Mouse (Mus musculus): ENCODE data around the gene Lpar1. TPM values are rescaled to one million over a fixed set of nuclear protein-coding genes. Genes with fewer than 3 reads are reported as not detected.

Gene Lpar1
- polyA plus RNA-seq, 1 experiment from 2014 or later: 15.9 TPM

- Histone ChIP-seq H3K9me3 (replicated peaks) (no peaks in the 10 kb centered on the region), H3K9ac (replicated peaks) (no peak overlapping the region), H3K4me1 (no peaks in the 10 kb centered on the region), H3K4me3 (replicated peaks) (no peak overlapping the region), H3K27me3 (replicated peaks) (no peaks in the 10 kb centered on the region), H3K36me3 (no peaks in the 10 kb centered on the region), H3K4me2 (no peak overlapping the region), H3K27ac (replicated peaks) (no peak overlapping the region)
- no peak for ATAC-seq (ENCODE audit: low FRiP score)
- WGBS: 94% methylated on average over 5 of the region's 5 CpGs
Observed at GRCm38 (mm10) chr4:58469651-58470592, 83.8 kb downstream of the Lpar1 start.

GRCm38 (mm10) chr4:58469035-58469434 is 84.7 kb downstream of the Lpar1 start:
- ATAC-seq (ENCODE audit: low FRiP score): no peak
- Histone ChIP-seq H3K27ac (replicated peaks) (no peak overlapping the region), H3K4me2 (no peak overlapping the region), H3K9me3 (replicated peaks) (no peaks in the 10 kb centered on the region), H3K27me3 (replicated peaks) (no peaks in the 10 kb centered on the region), H3K9ac (replicated peaks) (no peak overlapping the region), H3K36me3 (no peaks in the 10 kb centered on the region), H3K4me1 (no peaks in the 10 kb centered on the region), H3K4me3 (replicated peaks) (no peak overlapping the region)
- 90% methylated on average over 7 of the region's 7 CpGs for WGBS

- 94% methylated on average over 5 of the region's 5 CpGs for WGBS
Observed at GRCm38 (mm10) chr4:58465586-58465985, 88.1 kb downstream of the Lpar1 start.

GRCm38 (mm10) chr4:58464390-58465164 is 89.1 kb downstream of the Lpar1 start:
- Histone ChIP-seq H3K4me2 (no peak overlapping the region), H3K4me3 (replicated peaks) (no peak overlapping the region), H3K27ac (replicated peaks) (no peak overlapping the region), H3K4me1 (no peaks in the 10 kb centered on the region), H3K27me3 (replicated peaks) (no peaks in the 10 kb centered on the region), H3K36me3 (no peaks in the 10 kb centered on the region), H3K9me3 (replicated peaks) (no peaks in the 10 kb centered on the region), H3K9ac (replicated peaks) (no peak overlapping the region)
- no peak for ATAC-seq (ENCODE audit: low FRiP score)
- 90% methylated on average over 13 of the region's 13 CpGs for WGBS

More at GRCm38 (mm10) chr4:58465586-58465985, 88.1 kb downstream of the Lpar1 start:
- Histone ChIP-seq H3K36me3 (no peaks in the 10 kb centered on the region), H3K4me3 (replicated peaks) (no peak overlapping the region), H3K9ac (replicated peaks) (no peak overlapping the region), H3K27ac (replicated peaks) (no peak overlapping the region), H3K4me1 (no peaks in the 10 kb centered on the region), H3K4me2 (no peak overlapping the region), H3K9me3 (replicated peaks) (no peaks in the 10 kb centered on the region), H3K27me3 (replicated peaks) (no peaks in the 10 kb centered on the region)
- no peak for ATAC-seq (ENCODE audit: low FRiP score)

- 87% methylated on average over 5 of the region's 5 CpGs for WGBS
Observed at GRCm38 (mm10) chr4:58462990-58463389, 90.7 kb downstream of the Lpar1 start.

GRCm38 (mm10) chr4:58462586-58462985 is 91.1 kb downstream of the Lpar1 start:
- Histone ChIP-seq H3K36me3 (no peaks in the 10 kb centered on the region), H3K4me2 (no peak overlapping the region), H3K9me3 (replicated peaks) (0 out of 2 replicates have a peak, but pooled peaks cover 4% of the 10 kb centered on the region), H3K27me3 (replicated peaks) (no peaks in the 10 kb centered on the region), H3K4me1 (no peaks in the 10 kb centered on the region), H3K27ac (replicated peaks) (no peak overlapping the region), H3K9ac (replicated peaks) (no peak overlapping the region), H3K4me3 (replicated peaks) (no peak overlapping the region)
- no peak for ATAC-seq (ENCODE audit: low FRiP score)
- 88% methylated on average over 2 of the region's 2 CpGs for WGBS

More at GRCm38 (mm10) chr4:58462990-58463389, 90.7 kb downstream of the Lpar1 start:
- ATAC-seq (ENCODE audit: low FRiP score): no peak
- Histone ChIP-seq H3K27me3 (replicated peaks) (no peaks in the 10 kb centered on the region), H3K9ac (replicated peaks) (no peak overlapping the region), H3K36me3 (no peaks in the 10 kb centered on the region), H3K4me1 (no peaks in the 10 kb centered on the region), H3K27ac (replicated peaks) (no peak overlapping the region), H3K9me3 (replicated peaks) (0 out of 2 replicates have a peak, but pooled peaks cover 4% of the 10 kb centered on the region), H3K4me2 (no peak overlapping the region), H3K4me3 (replicated peaks) (no peak overlapping the region)

- no peak overlapping the region for H3K4me3 ChIP-seq (replicated peaks)
- H3K27me3 ChIP-seq (replicated peaks): no peaks in the 10 kb centered on the region
- H3K9ac ChIP-seq (replicated peaks): no peak overlapping the region
- no peak for ATAC-seq (ENCODE audit: low FRiP score)
- WGBS: 80% methylated on average over 4 of the region's 4 CpGs
- no peak overlapping the region for H3K27ac ChIP-seq (replicated peaks)
- no peaks in the 10 kb centered on the region for H3K4me1 ChIP-seq
- no peak overlapping the region for H3K4me2 ChIP-seq
- no peaks in the 10 kb centered on the region for H3K36me3 ChIP-seq
- 0 out of 2 replicates have a peak, but pooled peaks cover 1% of the 10 kb centered on the region for H3K9me3 ChIP-seq (replicated peaks)
Observed at GRCm38 (mm10) chr4:58453334-58453733, 100.4 kb downstream of the Lpar1 start.

GRCm38 (mm10) chr4:58448825-58449224 is 104.9 kb downstream of the Lpar1 start:
- H3K36me3 ChIP-seq: no peaks in the 10 kb centered on the region
- H3K4me2 ChIP-seq: no peak overlapping the region
- no peak overlapping the region for H3K9ac ChIP-seq (replicated peaks)
- no peak for ATAC-seq (ENCODE audit: low FRiP score)
- no peak overlapping the region for H3K4me3 ChIP-seq (replicated peaks)
- no peaks in the 10 kb centered on the region for H3K9me3 ChIP-seq (replicated peaks)
- no peaks in the 10 kb centered on the region for H3K27me3 ChIP-seq (replicated peaks)
- H3K4me1 ChIP-seq: no peaks in the 10 kb centered on the region
- 90% methylated on average over 3 of the region's 3 CpGs for WGBS
- no peak overlapping the region for H3K27ac ChIP-seq (replicated peaks)

- no peak overlapping the region for H3K27ac ChIP-seq (replicated peaks)
- no peak for ATAC-seq (ENCODE audit: low FRiP score)
- 90% methylated on average over 7 of the region's 7 CpGs for WGBS
Observed at GRCm38 (mm10) chr4:58447841-58448240, 105.9 kb downstream of the Lpar1 start.

GRCm38 (mm10) chr4:58445846-58446245 is 107.9 kb downstream of the Lpar1 start:
- no peak for ATAC-seq (ENCODE audit: low FRiP score)
- no peaks in the 10 kb centered on the region for H3K9me3 ChIP-seq (replicated peaks)
- no peak overlapping the region for H3K4me3 ChIP-seq (replicated peaks)
- no peaks in the 10 kb centered on the region for H3K4me1 ChIP-seq
- H3K36me3 ChIP-seq: no peaks in the 10 kb centered on the region
- H3K9ac ChIP-seq (replicated peaks): no peak overlapping the region
- 88% methylated on average over 6 of the region's 6 CpGs for WGBS
- no peak overlapping the region for H3K27ac ChIP-seq (replicated peaks)
- H3K4me2 ChIP-seq: no peak overlapping the region
- no peaks in the 10 kb centered on the region for H3K27me3 ChIP-seq (replicated peaks)

More at GRCm38 (mm10) chr4:58447841-58448240, 105.9 kb downstream of the Lpar1 start:
- Histone ChIP-seq H3K36me3 (no peaks in the 10 kb centered on the region), H3K9ac (replicated peaks) (no peak overlapping the region), H3K27me3 (replicated peaks) (no peaks in the 10 kb centered on the region), H3K4me1 (no peaks in the 10 kb centered on the region), H3K9me3 (replicated peaks) (no peaks in the 10 kb centered on the region), H3K4me2 (no peak overlapping the region), H3K4me3 (replicated peaks) (no peak overlapping the region)

GRCm38 (mm10) chr4:58442338-58442737 is 111.4 kb downstream of the Lpar1 start:
- H3K4me3 ChIP-seq (replicated peaks): no peak overlapping the region
- no peak overlapping the region for H3K4me2 ChIP-seq
- 62% methylated on average over 5 of the region's 5 CpGs for WGBS
- no peak overlapping the region for H3K9ac ChIP-seq (replicated peaks)
- H3K36me3 ChIP-seq: no peaks in the 10 kb centered on the region
- no peaks in the 10 kb centered on the region for H3K9me3 ChIP-seq (replicated peaks)
- H3K27ac ChIP-seq (replicated peaks): no peak overlapping the region
- no peaks in the 10 kb centered on the region for H3K27me3 ChIP-seq (replicated peaks)
- no peaks in the 10 kb centered on the region for H3K4me1 ChIP-seq
- ATAC-seq (ENCODE audit: low FRiP score): no peak
